In genomic region chr1:134232778-134233531, GRCm38 (mm10) we compare ENCODE assay signal across 9 mouse cellular contexts. TPM values are rescaled to one million over a fixed set of nuclear protein-coding genes. Genes with fewer than 3 reads are reported as not detected.
DNase-seq lines count a peak whose midpoint lies in the region; ATAC-seq and TF ChIP-seq lines count a peak whose summit lies in the region.
"Had no signal": no experiment of that assay in that cellular context is flagged by ENCODE, and none has a peak within 500 bp of the region (broad histone marks: within the 10 kb centered on the region; RNA-seq: fewer than 3 reads in every experiment).

No protein-coding gene starts in this region.

- H3K9ac ChIP-seq in heart, adult 2 months (ENCODE audit: low read depth, low read length): peak overlapping the region; percentile 38
- 0 out of 2 replicates have a peak overlapping the region, but pooled peaks have one; percentile 5 for H3K9ac ChIP-seq in kidney, postnatal 0 days (ENCODE audit: low read depth, low read length)
- H3K9ac ChIP-seq in lung, embryonic 14.5 days: no peak overlapping the region
- H3K9ac ChIP-seq in stomach, postnatal 0 days (ENCODE audit: low read length): peak overlapping the region; percentile 35
- H3K9ac ChIP-seq: midbrain, embryonic 12.5 days had no signal

- intact Hi-C loops in heart, postnatal 25 days (cut with DNase I): no loop called here
- intact Hi-C loops in heart, adult 2 months (cut with DNase I): loop anchor here (10.0 kb wide), 1 partner anchor 178 kb away; no protein-coding TSS in a partner anchor

- TF ChIP-seq CTCF in heart, adult 2 months (IDR thresholded peaks at IDR 0.05): no peak
- no peak for TF ChIP-seq CTCF in kidney, postnatal 0 days (IDR thresholded peaks at IDR 0.05; ENCODE audit: low read depth)
- TF ChIP-seq CTCF in lung, embryonic 14.5 days (IDR thresholded peaks at IDR 0.05; ENCODE audit: low read depth): no peak
- TF ChIP-seq CTCF in stomach, postnatal 0 days (IDR thresholded peaks at IDR 0.05; ENCODE audit: low read depth): no peak

- H3K27me3 ChIP-seq in heart, adult 2 months (ENCODE audit: control insufficient read depth, insufficient read depth, low read length): no peaks in the 10 kb centered on the region; the same call in 1 of the 2 replicates
- 0 out of 2 replicates have a peak, but pooled peaks cover 3% of the 10 kb centered on the region for H3K27me3 ChIP-seq in kidney, postnatal 0 days (ENCODE audit: insufficient read depth, low read length)
- peaks cover 44% of the 10 kb centered on the region for H3K27me3 ChIP-seq in lung, embryonic 14.5 days (ENCODE audit: insufficient read depth, low read length)
- no peaks in the 10 kb centered on the region for H3K27me3 ChIP-seq in stomach, postnatal 0 days (ENCODE audit: control insufficient read depth, insufficient read depth, low read length)

- H3K27ac ChIP-seq in brown adipose tissue, adult 24 weeks (replicated peaks; ENCODE audit: low read depth, low read length): peak overlapping the region; percentile 64; the same call in 1 of the 2 replicates
- peak overlapping the region; percentile 73 for H3K27ac ChIP-seq in heart, adult 2 months
- H3K27ac ChIP-seq in kidney, postnatal 0 days: peak overlapping the region; percentile 81
- peak overlapping the region; percentile 1; the same call in 1 of the 2 replicates for H3K27ac ChIP-seq in lung, embryonic 14.5 days (ENCODE audit: low read depth)
- peak overlapping the region; percentile 79 for H3K27ac ChIP-seq in stomach, postnatal 0 days (replicated peaks)
- H3K27ac ChIP-seq: midbrain, embryonic 12.5 days had no signal

- DNase-seq in heart, adult 18-20 months: peak; percentile 51 to 66
- DNase-seq in heart, postnatal 25 days (ENCODE audit: low spot score): no peak
- peak; percentile 48 to 57 for DNase-seq in heart, adult 2 months
- peak; percentile 78 for DNase-seq in kidney, postnatal 0 days (ENCODE audit: low spot score)
- peak; percentile 35 for DNase-seq in lung, embryonic 14.5 days
- peak; percentile 91 for DNase-seq in stomach, postnatal 0 days (ENCODE audit: low spot score)
- no peak for DNase-seq in gastrocnemius, postnatal 25 days

- H3K79me2 ChIP-seq in heart, adult 2 months (replicated peaks; ENCODE audit: control insufficient read depth, insufficient read depth, low read length): no peaks in the 10 kb centered on the region

- ATAC-seq in kidney, postnatal 0 days (replicated peaks; ENCODE audit: low FRiP score, low read depth): peak; percentile 63
- ATAC-seq in lung, embryonic 14.5 days (ENCODE audit: insufficient read depth): no peak
- peak; percentile 84 for ATAC-seq in stomach, postnatal 0 days (ENCODE audit: low FRiP score, low TSS enrichment)

- no peaks in the 10 kb centered on the region for H3K36me3 ChIP-seq in heart, adult 2 months (ENCODE audit: control insufficient read depth, insufficient read depth, low read length)
- no peaks in the 10 kb centered on the region for H3K36me3 ChIP-seq in kidney, postnatal 0 days (ENCODE audit: insufficient read depth, low read length)
- no peaks in the 10 kb centered on the region for H3K36me3 ChIP-seq in lung, embryonic 14.5 days (ENCODE audit: insufficient read depth)
- no peaks in the 10 kb centered on the region for H3K36me3 ChIP-seq in stomach, postnatal 0 days (ENCODE audit: control insufficient read depth, insufficient read depth, low read length)
- H3K36me3 ChIP-seq: midbrain, embryonic 12.5 days had no signal

- peak overlapping the region; percentile 63 for H3K4me3 ChIP-seq in brown adipose tissue, adult 24 weeks (ENCODE audit: insufficient read depth, low read depth, low read length)
- peak overlapping the region; percentile 43; the same call in 1 of the 2 replicates for H3K4me3 ChIP-seq in heart, adult 2 months
- 0 out of 2 replicates have a peak overlapping the region, but pooled peaks have one; percentile 1 for H3K4me3 ChIP-seq in kidney, postnatal 0 days (replicated peaks; ENCODE audit: low read depth, low read length)
- H3K4me3 ChIP-seq in lung, embryonic 14.5 days (ENCODE audit: low read depth, low read length): no peak overlapping the region
- H3K4me3 ChIP-seq in stomach, postnatal 0 days (ENCODE audit: low read depth, low read length): peak overlapping the region; percentile 39; the same call in 1 of the 2 replicates
- H3K4me3 ChIP-seq: midbrain, embryonic 12.5 days had no signal

- H3K9me3 ChIP-seq in kidney, postnatal 0 days (replicated peaks; ENCODE audit: low read length): no peaks in the 10 kb centered on the region
- H3K9me3 ChIP-seq in lung, embryonic 14.5 days (ENCODE audit: low read depth, low read length): no peaks in the 10 kb centered on the region
- no peaks in the 10 kb centered on the region for H3K9me3 ChIP-seq in stomach, postnatal 0 days (ENCODE audit: control insufficient read depth, low read length)
- H3K9me3 ChIP-seq: midbrain, embryonic 12.5 days had no signal

- H3K4me1 ChIP-seq in brown adipose tissue, adult 24 weeks (ENCODE audit: control insufficient read depth, insufficient read depth, insufficient read length, low read length): peaks cover 22% of the 10 kb centered on the region
- H3K4me1 ChIP-seq in heart, adult 2 months (ENCODE audit: control insufficient read depth, insufficient read depth, low read length): peaks cover 12% of the 10 kb centered on the region
- peaks cover 18% of the 10 kb centered on the region; the same call in 1 of the 2 replicates for H3K4me1 ChIP-seq in kidney, postnatal 0 days (replicated peaks; ENCODE audit: insufficient read depth, low read length)
- H3K4me1 ChIP-seq in lung, embryonic 14.5 days (ENCODE audit: insufficient read depth): 0 out of 2 replicates have a peak, but pooled peaks cover 7% of the 10 kb centered on the region
- peaks cover 5% of the 10 kb centered on the region for H3K4me1 ChIP-seq in stomach, postnatal 0 days (replicated peaks; ENCODE audit: control insufficient read depth, insufficient read depth)

- H3K4me2 ChIP-seq in kidney, postnatal 0 days (ENCODE audit: low read length): peak overlapping the region; percentile 68
- no peak overlapping the region for H3K4me2 ChIP-seq in lung, embryonic 14.5 days
- H3K4me2 ChIP-seq in stomach, postnatal 0 days (replicated peaks; ENCODE audit: low read depth): peak overlapping the region; percentile 73
- H3K4me2 ChIP-seq: midbrain, embryonic 12.5 days had no signal

- no peak for TF ChIP-seq POLR2A in heart, adult 2 months (IDR thresholded peaks at IDR 0.05; ENCODE audit: insufficient read depth, low read depth, low read length)

- no peak for TF ChIP-seq EP300 in heart, adult 2 months (IDR thresholded peaks at IDR 0.05; ENCODE audit: insufficient read depth, low read depth, low read length)
- no peak for TF ChIP-seq EP300 in stomach, postnatal 0 days (optimal IDR thresholded peaks at IDR 0.05)

- WGBS in heart, adult 2 months: 26% methylated on average over 12 of the region's 12 CpGs
- WGBS in kidney, postnatal 0 days: 26% methylated on average over 11 of the region's 12 CpGs
- WGBS in lung, embryonic 14.5 days: 48% methylated on average over 12 of the region's 12 CpGs
- WGBS in stomach, postnatal 0 days: 40% methylated on average over 12 of the region's 12 CpGs

RNA-seq across cellular contexts. Expression of gene Adora1, which starts 2.3 kb away (rescaled TPM):
- total RNA-seq in heart, adult 18-20 months (2021): 10 to 100 TPM in 1 of 2 experiments, 1 to 10 TPM in 1; 7.1 to 12.8 TPM
- total RNA-seq in heart, postnatal 25 days (2021): 10 to 100 TPM; 15.5 to 20.5 TPM
- 41.1 and 67.9 TPM in 2 replicates for polyA plus RNA-seq in brown adipose tissue, adult 24 weeks (2012; ENCODE audit: insufficient read depth, insufficient read length, missing spikeins)
- total RNA-seq in heart, adult 2 months (2021): 10 to 100 TPM in 1 of 2 experiments, 1 to 10 TPM in 1; 9.6 to 15.0 TPM
- 18.6 and 19.4 TPM in 2 replicates for polyA plus RNA-seq in heart, adult 2 months (2012; rRNA removed)
- polyA plus RNA-seq in kidney, postnatal 0 days (2015; fragmentation: Nextera tagmentation; extraction: Ambion mirVana): 11.7 and 13.7 TPM in 2 replicates
- polyA plus RNA-seq in lung, embryonic 14.5 days (2014; fragmentation: Nextera tagmentation; extraction: Ambion mirVana): 0.30 and 0.92 TPM in 2 replicates
- 11.2 and 11.4 TPM in 2 replicates for polyA plus RNA-seq in stomach, postnatal 0 days (2015; fragmentation: Nextera tagmentation; extraction: Ambion mirVana)
- total RNA-seq in gastrocnemius, postnatal 25 days (2021): 1 to 10 TPM in 1 of 2 experiments, under 1 TPM in 1; 0.49 to 2.7 TPM

RNA-seq across cellular contexts. Expression of gene Mybph, which starts 39.7 kb away (rescaled TPM):
- not detected for total RNA-seq in heart, adult 18-20 months (2021)
- total RNA-seq in heart, postnatal 25 days (2021): not detected
- not detected in 2 replicates for polyA plus RNA-seq in brown adipose tissue, adult 24 weeks (2012; ENCODE audit: insufficient read depth, insufficient read length, missing spikeins)
- not detected for total RNA-seq in heart, adult 2 months (2021)
- polyA plus RNA-seq in heart, adult 2 months (2012; rRNA removed): 0.16 and 0.18 TPM in 2 replicates
- 0.13 TPM in 1 of 2 replicates, not detected in the other for polyA plus RNA-seq in kidney, postnatal 0 days (2015; fragmentation: Nextera tagmentation; extraction: Ambion mirVana)
- polyA plus RNA-seq in lung, embryonic 14.5 days (2014; fragmentation: Nextera tagmentation; extraction: Ambion mirVana): not detected in 2 replicates
- polyA plus RNA-seq in stomach, postnatal 0 days (2015; fragmentation: Nextera tagmentation; extraction: Ambion mirVana): 1.6 and 2.2 TPM in 2 replicates
- total RNA-seq in gastrocnemius, postnatal 25 days (2021): 100 to 1,000 TPM; 335 to 488 TPM
- polyA plus RNA-seq: midbrain, embryonic 12.5 days had no signal

RNA-seq across cellular contexts. Expression of gene Chil1, which starts 51.0 kb away (rescaled TPM):
- 1 to 10 TPM in 1 of 2 experiments, under 1 TPM in 1; 0.42 to 1.0 TPM for total RNA-seq in heart, adult 18-20 months (2021)
- under 1 TPM; 0.34 to 0.92 TPM for total RNA-seq in heart, postnatal 25 days (2021)
- polyA plus RNA-seq in brown adipose tissue, adult 24 weeks (2012; ENCODE audit: insufficient read depth, insufficient read length, missing spikeins): not detected in 2 replicates
- under 1 TPM; 0.94 to 0.96 TPM for total RNA-seq in heart, adult 2 months (2021)
- 1.7 and 2.7 TPM in 2 replicates for polyA plus RNA-seq in heart, adult 2 months (2012; rRNA removed)
- polyA plus RNA-seq in kidney, postnatal 0 days (2015; fragmentation: Nextera tagmentation; extraction: Ambion mirVana): 2.1 and 2.4 TPM in 2 replicates
- polyA plus RNA-seq in lung, embryonic 14.5 days (2014; fragmentation: Nextera tagmentation; extraction: Ambion mirVana): 0.54 TPM in 1 of 2 replicates, not detected in the other
- 2.8 and 3.1 TPM in 2 replicates for polyA plus RNA-seq in stomach, postnatal 0 days (2015; fragmentation: Nextera tagmentation; extraction: Ambion mirVana)
- total RNA-seq in gastrocnemius, postnatal 25 days (2021): 1 to 10 TPM in 1 of 2 experiments, under 1 TPM in 1; 0.91 to 1.7 TPM

RNA-seq across cellular contexts. Expression of gene Myog, which starts 56.8 kb away (rescaled TPM):
- not detected for total RNA-seq in heart, adult 18-20 months (2021)
- not detected for total RNA-seq in heart, postnatal 25 days (2021)
- not detected in 2 replicates for polyA plus RNA-seq in brown adipose tissue, adult 24 weeks (2012; ENCODE audit: insufficient read depth, insufficient read length, missing spikeins)
- total RNA-seq in heart, adult 2 months (2021): not detected
- polyA plus RNA-seq in heart, adult 2 months (2012; rRNA removed): not detected in 2 replicates
- polyA plus RNA-seq in kidney, postnatal 0 days (2015; fragmentation: Nextera tagmentation; extraction: Ambion mirVana): 0.08 TPM in 1 of 2 replicates, not detected in the other
- not detected in 2 replicates for polyA plus RNA-seq in lung, embryonic 14.5 days (2014; fragmentation: Nextera tagmentation; extraction: Ambion mirVana)
- 2.7 and 5.0 TPM in 2 replicates for polyA plus RNA-seq in stomach, postnatal 0 days (2015; fragmentation: Nextera tagmentation; extraction: Ambion mirVana)
- 10 to 100 TPM; 16.2 to 26.0 TPM for total RNA-seq in gastrocnemius, postnatal 25 days (2021)

Comparison
In these comparisons a context has a peak if more than half of its experiments do, and no peak if none do; other contexts are left out.
1. DNase-seq: peak in heart, adult 18-20 months (2 of 2), heart, adult 2 months (2 of 2), kidney, postnatal 0 days (single experiment), lung, embryonic 14.5 days (single experiment) and stomach, postnatal 0 days (single experiment); none in heart, postnatal 25 days (single experiment) and gastrocnemius, postnatal 25 days (single experiment).
2. H3K27ac ChIP-seq: peak in every context shown above with its lines; median percentile 81 in kidney, postnatal 0 days; 79 in stomach, postnatal 0 days; 73 in heart, adult 2 months; 64 in brown adipose tissue, adult 24 weeks; 1 in lung, embryonic 14.5 days.